Mouse (Mus musculus): ENCODE results near the gene Cct7. TPM values are rescaled to one million over a fixed set of nuclear protein-coding genes. Genes with fewer than 3 reads are reported as not detected.
A peak's percentile ranks its signal among the peaks of the same experiment; 100 is the strongest.

Gene Cct7
- polyA plus RNA-seq, 1 experiment from 2014 or later, result 720 TPM

DNA sequence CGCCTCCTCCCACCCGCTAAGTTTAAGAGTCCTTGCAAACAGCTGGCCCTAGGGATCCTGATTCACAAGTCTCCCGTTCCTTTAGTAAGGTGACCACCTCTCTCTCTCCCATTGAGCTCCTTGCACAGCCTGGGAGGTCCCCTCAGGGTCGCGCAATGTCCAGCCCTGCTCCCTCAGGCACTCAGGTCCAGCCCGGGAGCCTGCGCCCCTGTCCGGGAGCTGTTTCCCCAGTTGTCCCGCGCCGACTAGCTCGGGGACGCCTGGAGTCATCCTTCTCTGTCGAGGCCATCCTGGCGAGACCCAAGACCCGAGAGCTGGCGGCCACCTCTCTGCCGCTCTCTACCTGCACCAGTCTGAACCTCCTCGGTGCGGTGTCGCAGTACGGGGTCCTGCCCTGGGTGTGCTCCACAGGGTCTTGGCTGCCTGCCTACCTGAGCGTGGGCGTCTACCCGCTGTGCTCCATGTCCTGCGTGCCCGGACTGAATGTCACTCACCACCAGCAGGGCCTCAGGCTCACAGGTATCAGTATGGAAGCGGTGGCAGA lies 27.4 kb upstream of the Cct7 start, which contains the start of gene Noto:
TSS of gene Noto (plus strand) at position 51 of the 544 bp plus-strand sequence.
- 9% methylated on average over 28 of the region's 28 CpGs for WGBS
- Histone ChIP-seq H3K27me3 (ENCODE audit: control insufficient read depth, insufficient read depth, low read length) (peaks cover 5% of the 10 kb centered on the region; the same call in 1 of the 2 replicates), H3K4me1 (ENCODE audit: control insufficient read depth, insufficient read depth, low read length) (no peaks in the 10 kb centered on the region), H3K27ac (replicated peaks; ENCODE audit: low read depth, low read length) (no peak within 1 kb of the TSS), H3K4me3 (ENCODE audit: low read depth, low read length) (no peak within 1 kb of the TSS), H3K9ac (replicated peaks; ENCODE audit: low read length) (no peak within 1 kb of the TSS), H3K36me3 (replicated peaks; ENCODE audit: control insufficient read depth, insufficient read depth, low read depth, low read length) (no peaks in the 10 kb centered on the region), H3K9me3 (replicated peaks; ENCODE audit: control insufficient read depth, low read length) (no peaks in the 10 kb centered on the region), H3K4me2 (ENCODE audit: low read depth, low read length) (no peak within 1 kb of the TSS)
- DNase-seq (ENCODE audit: low spot score), result no peak
- no peak for ATAC-seq (replicated peaks; ENCODE audit: insufficient number of reproducible peaks, low FRiP score, low TSS enrichment, low read depth)

DNA sequence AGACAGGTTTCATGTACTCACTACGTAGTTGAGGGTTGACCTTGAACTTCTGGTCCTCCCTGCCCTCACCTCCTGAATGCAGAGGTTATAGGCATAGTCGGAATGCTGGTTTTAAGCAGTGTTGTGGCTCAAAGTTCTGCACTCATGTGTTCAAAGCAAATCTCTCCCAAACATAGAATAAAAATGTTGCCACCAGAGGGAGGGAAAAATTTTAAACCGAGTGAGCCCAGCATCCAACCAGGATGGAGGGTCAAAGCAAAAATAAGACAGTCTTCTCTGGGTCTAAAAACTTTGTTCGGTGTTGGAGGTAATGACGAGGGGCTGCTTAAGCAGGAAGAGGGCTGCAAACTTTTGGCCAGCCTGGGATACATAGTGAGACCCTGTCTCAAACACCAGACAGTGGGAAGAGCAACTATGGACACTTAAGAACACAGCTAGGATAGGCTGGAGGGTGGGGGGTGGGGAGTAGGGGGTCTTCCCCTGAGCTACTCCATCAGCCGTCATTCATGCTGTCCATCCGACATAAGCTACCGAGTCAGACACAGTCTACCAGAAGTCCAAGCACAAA lies 20.0 kb upstream of the Cct7 start:
- H3K4me3 ChIP-seq (ENCODE audit: low read depth, low read length), result peak overlapping the region; percentile 92
- no peaks in the 10 kb centered on the region for H3K4me1 ChIP-seq (ENCODE audit: control insufficient read depth, insufficient read depth, low read length)
- peak overlapping the region; percentile 89 for H3K9ac ChIP-seq (replicated peaks; ENCODE audit: low read length)
- ATAC-seq (replicated peaks; ENCODE audit: insufficient number of reproducible peaks, low FRiP score, low TSS enrichment, low read depth) (no peak; the same call in none of the 2 replicates), DNase-seq (ENCODE audit: low spot score) (no peak)
- peak overlapping the region; percentile 84 for H3K4me2 ChIP-seq (ENCODE audit: low read depth, low read length)
- no peaks in the 10 kb centered on the region for H3K36me3 ChIP-seq (replicated peaks; ENCODE audit: control insufficient read depth, insufficient read depth, low read depth, low read length)
- WGBS, result 45% methylated on average over 8 of the region's 8 CpGs
- H3K27me3 ChIP-seq (ENCODE audit: control insufficient read depth, insufficient read depth, low read length), result no peaks in the 10 kb centered on the region
- no peaks in the 10 kb centered on the region for H3K9me3 ChIP-seq (replicated peaks; ENCODE audit: control insufficient read depth, low read length)
- no peak overlapping the region for H3K27ac ChIP-seq (replicated peaks; ENCODE audit: low read depth, low read length)

DNA sequence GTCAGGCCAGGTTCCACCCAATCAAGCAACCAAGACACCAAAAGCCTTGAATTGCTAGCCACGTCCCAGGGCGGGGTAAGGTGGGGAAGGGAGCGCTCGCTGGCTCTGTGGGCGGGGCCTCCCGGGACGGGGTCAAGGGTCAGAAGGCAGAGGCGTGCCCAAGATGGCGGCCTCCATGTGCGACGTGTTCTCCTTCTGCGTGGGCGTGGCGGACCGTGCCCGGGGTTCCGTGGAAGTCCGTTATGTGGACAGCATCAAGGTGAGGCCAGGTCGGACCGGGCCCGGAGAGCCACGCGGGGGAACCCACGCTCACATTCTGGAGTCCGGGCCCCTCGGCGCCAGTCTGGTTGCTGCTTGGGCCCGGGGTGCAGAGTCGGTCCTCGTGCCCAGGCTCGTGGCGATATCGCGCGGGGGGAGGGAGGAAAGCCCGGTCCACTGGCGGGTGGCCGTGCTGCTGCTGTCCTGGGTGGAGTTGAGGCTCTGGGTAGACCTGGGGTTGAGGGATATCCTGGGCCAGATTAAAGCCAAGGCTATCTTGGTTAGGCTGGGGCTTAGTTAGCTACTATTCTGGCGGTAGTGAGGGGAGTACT lies 19.4 kb upstream of the Cct7 start, which contains the start of gene Smyd5:
TSS of gene Smyd5 (plus strand) at position 148 of the 590 bp plus-strand sequence.
- Histone ChIP-seq H3K4me1 (ENCODE audit: control insufficient read depth, insufficient read depth, low read length) (no peaks in the 10 kb centered on the region), H3K9ac (replicated peaks; ENCODE audit: low read length) (peak within 1 kb of the TSS; percentile 89), H3K36me3 (replicated peaks; ENCODE audit: control insufficient read depth, insufficient read depth, low read depth, low read length) (no peaks in the 10 kb centered on the region), H3K9me3 (replicated peaks; ENCODE audit: control insufficient read depth, low read length) (no peaks in the 10 kb centered on the region), H3K4me2 (ENCODE audit: low read depth, low read length) (peak within 1 kb of the TSS; percentile 84), H3K27me3 (ENCODE audit: control insufficient read depth, insufficient read depth, low read length) (no peaks in the 10 kb centered on the region), H3K4me3 (ENCODE audit: low read depth, low read length) (peak within 1 kb of the TSS; percentile 92), H3K27ac (replicated peaks; ENCODE audit: low read depth, low read length) (no peak within 1 kb of the TSS)
- ATAC-seq (replicated peaks; ENCODE audit: insufficient number of reproducible peaks, low FRiP score, low TSS enrichment, low read depth) (peak; percentile 79), DNase-seq (ENCODE audit: low spot score) (peak; percentile 89)
- 0% methylated on average over 39 of the region's 39 CpGs for WGBS

DNA sequence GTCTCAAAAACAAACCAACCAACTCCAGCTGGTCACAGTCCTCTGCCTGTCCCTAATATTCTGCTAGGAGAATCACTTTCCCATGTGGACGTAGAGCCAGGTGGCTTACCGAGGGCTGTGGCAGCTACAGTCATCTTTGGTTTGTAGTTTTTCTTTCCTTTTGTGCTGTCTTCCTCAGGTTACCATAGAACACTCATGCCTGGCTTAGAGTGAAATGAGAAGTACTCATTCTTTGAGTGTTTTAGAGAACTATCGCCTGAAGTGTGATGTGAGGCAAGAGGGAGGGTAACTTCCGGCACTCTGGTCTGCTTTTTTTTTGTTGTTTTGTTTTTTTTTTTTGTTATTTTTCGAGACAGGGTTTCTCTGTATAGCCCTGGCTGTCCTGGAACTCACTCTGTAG lies 17.4 kb upstream of the Cct7 start:
- 82% methylated on average over 5 of the region's 5 CpGs for WGBS
- Histone ChIP-seq H3K4me1 (ENCODE audit: control insufficient read depth, insufficient read depth, low read length) (no peaks in the 10 kb centered on the region), H3K4me3 (ENCODE audit: low read depth, low read length) (no peak overlapping the region), H3K4me2 (ENCODE audit: low read depth, low read length) (no peak overlapping the region), H3K9ac (replicated peaks; ENCODE audit: low read length) (no peak overlapping the region), H3K27me3 (ENCODE audit: control insufficient read depth, insufficient read depth, low read length) (no peaks in the 10 kb centered on the region), H3K27ac (replicated peaks; ENCODE audit: low read depth, low read length) (no peak overlapping the region), H3K9me3 (replicated peaks; ENCODE audit: control insufficient read depth, low read length) (no peaks in the 10 kb centered on the region), H3K36me3 (replicated peaks; ENCODE audit: control insufficient read depth, insufficient read depth, low read depth, low read length) (no peaks in the 10 kb centered on the region)
- no peak for ATAC-seq (replicated peaks; ENCODE audit: insufficient number of reproducible peaks, low FRiP score, low TSS enrichment, low read depth)
- no peak for DNase-seq (ENCODE audit: low spot score)

DNA sequence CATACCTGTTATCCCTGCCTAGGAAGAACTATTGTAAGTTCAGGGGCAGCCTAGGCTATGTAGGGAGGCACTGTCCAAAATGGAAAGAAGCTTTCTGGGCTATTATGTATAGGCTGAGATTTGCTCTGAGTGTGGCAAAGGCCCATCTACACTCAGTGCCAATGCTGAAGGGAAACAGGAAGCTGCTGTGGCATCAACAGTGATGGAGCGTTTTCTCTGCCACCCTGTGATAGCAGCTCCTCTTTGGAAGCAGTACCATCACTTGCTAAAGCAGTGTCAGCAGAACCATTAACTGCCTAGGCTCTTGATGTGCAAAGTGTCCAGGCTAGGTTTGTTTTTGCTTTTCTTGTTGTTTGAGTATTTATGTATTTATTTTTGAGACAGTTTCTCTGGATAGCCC lies 15.1 kb upstream of the Cct7 start:
- H3K27me3 ChIP-seq (ENCODE audit: control insufficient read depth, insufficient read depth, low read length), result no peaks in the 10 kb centered on the region
- WGBS, result 80% methylated on average over 1 of the region's 1 CpGs
- H3K4me1 ChIP-seq (ENCODE audit: control insufficient read depth, insufficient read depth, low read length), result no peaks in the 10 kb centered on the region
- no peak for DNase-seq (ENCODE audit: low spot score)
- no peak overlapping the region for H3K9ac ChIP-seq (replicated peaks; ENCODE audit: low read length)
- ATAC-seq (replicated peaks; ENCODE audit: insufficient number of reproducible peaks, low FRiP score, low TSS enrichment, low read depth), result no peak
- H3K36me3 ChIP-seq (replicated peaks; ENCODE audit: control insufficient read depth, insufficient read depth, low read depth, low read length), result peaks cover 2% of the 10 kb centered on the region; the same call in 1 of the 2 replicates
- no peak overlapping the region for H3K27ac ChIP-seq (replicated peaks; ENCODE audit: low read depth, low read length)
- no peak overlapping the region for H3K4me3 ChIP-seq (ENCODE audit: low read depth, low read length)
- H3K4me2 ChIP-seq (ENCODE audit: low read depth, low read length), result no peak overlapping the region
- H3K9me3 ChIP-seq (replicated peaks; ENCODE audit: control insufficient read depth, low read length), result no peaks in the 10 kb centered on the region

DNA sequence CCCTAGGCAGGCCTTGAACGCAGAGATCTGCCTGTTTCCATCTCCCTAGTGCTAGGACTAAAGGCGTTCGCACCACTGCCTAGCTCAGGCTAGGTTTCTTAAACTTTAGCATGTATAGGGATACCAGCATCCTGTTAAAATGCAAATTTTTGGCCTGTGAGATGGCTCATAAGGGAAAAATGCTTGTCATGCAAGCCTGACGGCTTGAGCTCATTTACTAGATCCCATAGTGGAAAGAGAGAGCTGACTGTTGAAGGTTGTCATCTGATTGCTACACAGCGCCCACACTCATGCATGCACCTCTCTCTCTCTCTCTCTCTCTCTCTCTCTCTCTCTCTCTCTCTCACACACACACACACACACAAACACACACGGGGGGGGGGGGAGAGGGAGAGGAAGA lies 14.7 kb upstream of the Cct7 start:
- DNase-seq (ENCODE audit: low spot score) (no peak), ATAC-seq (replicated peaks; ENCODE audit: insufficient number of reproducible peaks, low FRiP score, low TSS enrichment, low read depth) (no peak)
- Histone ChIP-seq H3K4me2 (ENCODE audit: low read depth, low read length) (no peak overlapping the region), H3K27ac (replicated peaks; ENCODE audit: low read depth, low read length) (no peak overlapping the region), H3K27me3 (ENCODE audit: control insufficient read depth, insufficient read depth, low read length) (no peaks in the 10 kb centered on the region), H3K9me3 (replicated peaks; ENCODE audit: control insufficient read depth, low read length) (no peaks in the 10 kb centered on the region), H3K36me3 (replicated peaks; ENCODE audit: control insufficient read depth, insufficient read depth, low read depth, low read length) (peaks cover 2% of the 10 kb centered on the region), H3K4me1 (ENCODE audit: control insufficient read depth, insufficient read depth, low read length) (no peaks in the 10 kb centered on the region), H3K9ac (replicated peaks; ENCODE audit: low read length) (no peak overlapping the region), H3K4me3 (ENCODE audit: low read depth, low read length) (no peak overlapping the region)
- 93% methylated on average over 5 of the region's 6 CpGs for WGBS

DNA sequence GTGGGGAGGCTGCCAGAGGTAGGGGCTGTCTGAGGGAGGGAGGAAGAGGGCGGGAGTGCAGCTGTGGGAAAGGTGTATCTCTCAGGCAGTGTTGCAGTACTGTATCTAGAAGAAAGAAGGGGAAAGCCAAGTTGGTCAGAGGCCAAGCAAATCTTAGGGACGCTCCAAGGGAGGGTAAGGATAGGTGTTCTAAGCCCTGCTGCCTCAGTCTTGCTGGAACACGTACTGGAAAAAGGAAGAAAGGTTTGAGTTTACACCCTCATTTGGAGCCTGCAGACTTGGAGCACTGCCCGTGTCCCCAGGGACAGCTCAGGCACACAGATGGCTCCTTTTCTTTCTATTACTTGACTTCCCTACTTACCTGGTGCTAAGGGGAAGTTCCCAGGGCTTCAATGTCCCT lies 10.2 kb upstream of the Cct7 start:
- 80% methylated on average over 4 of the region's 4 CpGs for WGBS
- Histone ChIP-seq H3K4me3 (ENCODE audit: low read depth, low read length) (no peak overlapping the region), H3K27me3 (ENCODE audit: control insufficient read depth, insufficient read depth, low read length) (no peaks in the 10 kb centered on the region), H3K9ac (replicated peaks; ENCODE audit: low read length) (no peak overlapping the region), H3K36me3 (replicated peaks; ENCODE audit: control insufficient read depth, insufficient read depth, low read depth, low read length) (peaks cover 2% of the 10 kb centered on the region), H3K27ac (replicated peaks; ENCODE audit: low read depth, low read length) (no peak overlapping the region), H3K4me2 (ENCODE audit: low read depth, low read length) (no peak overlapping the region), H3K4me1 (ENCODE audit: control insufficient read depth, insufficient read depth, low read length) (no peaks in the 10 kb centered on the region), H3K9me3 (replicated peaks; ENCODE audit: control insufficient read depth, low read length) (no peaks in the 10 kb centered on the region)
- ATAC-seq (replicated peaks; ENCODE audit: insufficient number of reproducible peaks, low FRiP score, low TSS enrichment, low read depth) (no peak), DNase-seq (ENCODE audit: low spot score) (no peak)

DNA sequence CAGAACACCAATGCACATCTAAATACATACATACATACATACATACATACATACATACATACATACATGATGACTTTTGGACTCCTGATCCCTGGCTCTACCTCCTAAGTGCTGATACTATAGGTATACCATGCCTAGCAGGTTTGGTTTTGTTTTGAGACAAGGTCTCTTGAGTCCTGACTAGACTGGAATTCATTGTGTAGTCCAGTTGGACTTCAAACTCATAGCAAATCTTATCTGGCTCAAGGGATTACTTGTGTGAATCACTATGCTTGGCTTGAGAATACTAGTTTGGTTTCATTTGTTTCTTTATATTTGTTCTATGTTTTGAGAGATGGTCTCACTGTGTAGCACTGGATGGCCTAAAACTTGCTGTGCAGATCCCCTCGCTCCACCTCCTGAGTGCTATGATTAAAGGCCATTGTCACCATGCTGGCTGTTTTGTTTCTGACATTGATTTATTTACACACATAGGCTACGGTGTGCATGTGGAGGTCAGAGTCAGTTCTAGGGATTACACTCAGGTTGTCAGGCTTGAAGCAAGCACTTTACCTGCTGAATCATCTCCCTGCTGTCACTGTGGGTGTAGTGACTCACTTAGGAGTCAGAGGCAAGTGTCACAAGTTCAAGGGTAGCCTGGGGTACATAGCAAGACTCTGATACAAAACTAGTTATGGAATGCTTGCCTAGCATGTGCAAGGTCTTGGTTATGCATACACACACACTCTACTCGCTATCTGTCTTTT lies 7.7 kb upstream of the Cct7 start:
- no peak overlapping the region for H3K4me2 ChIP-seq (ENCODE audit: low read depth, low read length)
- no peaks in the 10 kb centered on the region for H3K9me3 ChIP-seq (replicated peaks; ENCODE audit: control insufficient read depth, low read length)
- no peak for ATAC-seq (replicated peaks; ENCODE audit: insufficient number of reproducible peaks, low FRiP score, low TSS enrichment, low read depth)
- no peaks in the 10 kb centered on the region for H3K4me1 ChIP-seq (ENCODE audit: control insufficient read depth, insufficient read depth, low read length)
- 92% methylated on average over 3 of the region's 3 CpGs for WGBS
- no peak overlapping the region for H3K9ac ChIP-seq (replicated peaks; ENCODE audit: low read length)
- H3K27ac ChIP-seq (replicated peaks; ENCODE audit: low read depth, low read length), result no peak overlapping the region
- DNase-seq (ENCODE audit: low spot score), result no peak
- H3K4me3 ChIP-seq (ENCODE audit: low read depth, low read length), result no peak overlapping the region
- H3K27me3 ChIP-seq (ENCODE audit: control insufficient read depth, insufficient read depth, low read length), result no peaks in the 10 kb centered on the region
- H3K36me3 ChIP-seq (replicated peaks; ENCODE audit: control insufficient read depth, insufficient read depth, low read depth, low read length), result peaks cover 2% of the 10 kb centered on the region
